8 mouse cellular contexts compared by ENCODE assay signal in genomic region chr10:7841571-7842080, GRCm38 (mm10). TPM values are rescaled to one million over a fixed set of nuclear protein-coding genes. Genes with fewer than 3 reads are reported as not detected.
DNase-seq lines count a peak whose midpoint lies in the region; ATAC-seq and TF ChIP-seq lines count a peak whose summit lies in the region.

No protein-coding gene starts in this region.

- peaks cover 14% of the 10 kb centered on the region for H3K4me1 ChIP-seq in brown adipose tissue, adult 24 weeks (ENCODE audit: control insufficient read depth, insufficient read depth, insufficient read length, low read length)
- peaks cover 0 to 2% of the 10 kb centered on the region in 2 experiments; a peak in 1 of 4 replicates for H3K4me1 ChIP-seq in liver, embryonic 14.5 days (replicated peaks; ENCODE audit: control insufficient read depth in 2 of 2, insufficient read depth in 2 of 2, low read length in 1 of 2)
- H3K4me1 ChIP-seq in forebrain, embryonic 15.5 days = peaks cover 7% of the 10 kb centered on the region

- peak overlapping the region; percentile 18; the same call in 1 of the 2 replicates for H3K4me2 ChIP-seq in liver, embryonic 14.5 days (ENCODE audit: low read depth)
- no peak overlapping the region for H3K4me2 ChIP-seq in forebrain, embryonic 15.5 days (replicated peaks)

- H3K27ac ChIP-seq in brown adipose tissue, adult 24 weeks (replicated peaks; ENCODE audit: low read depth, low read length) = peak overlapping the region; percentile 72
- no peak overlapping the region for H3K27ac ChIP-seq in liver, embryonic 14.5 days
- no peak overlapping the region for H3K27ac ChIP-seq in forebrain, embryonic 15.5 days (replicated peaks)

- ATAC-seq in liver, embryonic 14.5 days (ENCODE audit: insufficient read depth) = no peak
- no peak for ATAC-seq in forebrain, embryonic 15.5 days (replicated peaks)
- no peak for ATAC-seq in inflammation-experienced regulatory T-cells, adult 6 months

- 7% methylated on average over 14 of the region's 14 CpGs for WGBS in liver, embryonic 14.5 days (ENCODE audit: insufficient replicate concordance)
- 70% methylated on average over 14 of the region's 14 CpGs for WGBS in forebrain, embryonic 15.5 days

- TF ChIP-seq CTCF in liver, embryonic 14.5 days (IDR thresholded peaks at IDR 0.05; ENCODE audit: low read depth) = no peak

- H3K9me3 ChIP-seq in liver, embryonic 14.5 days (ENCODE audit: control insufficient read depth, low read length) = no peaks in the 10 kb centered on the region
- H3K9me3 ChIP-seq in forebrain, embryonic 15.5 days = no peaks in the 10 kb centered on the region

- DNase-seq in ovary, adult 18-20 months (ENCODE audit: low spot score) = peak; percentile 50
- no peak for DNase-seq in ovary, postnatal 10 days (ENCODE audit: low spot score)
- DNase-seq in heart, postnatal 14 days = peak; percentile 79 to 84
- DNase-seq in liver, embryonic 14.5 days (ENCODE audit: low read depth in 3 of 3, low spot score in 3 of 3) = peak; percentile 9 to 27 (median 18)
- DNase-seq in right cerebral cortex, postnatal 25 days = peak; percentile 12

- no peak for TF ChIP-seq EP300 in liver, embryonic 14.5 days (IDR thresholded peaks at IDR 0.05; ENCODE audit: low read depth)

- no peak overlapping the region for H3K9ac ChIP-seq in liver, embryonic 14.5 days (replicated peaks)
- H3K9ac ChIP-seq in forebrain, embryonic 15.5 days (replicated peaks) = no peak overlapping the region

- H3K27me3 ChIP-seq in liver, embryonic 14.5 days (ENCODE audit: control insufficient read depth, insufficient read depth, low read length) = no peaks in the 10 kb centered on the region
- no peaks in the 10 kb centered on the region for H3K27me3 ChIP-seq in forebrain, embryonic 15.5 days

- intact Hi-C loops in heart, postnatal 14 days (cut with DNase I) = no loop called here

- no peak overlapping the region for H3K4me3 ChIP-seq in brown adipose tissue, adult 24 weeks (ENCODE audit: insufficient read depth, low read depth, low read length)
- no peak overlapping the region for H3K4me3 ChIP-seq in liver, embryonic 14.5 days (ENCODE audit: insufficient read depth in 1 of 2, low read depth in 2 of 2, low read length in 2 of 2)
- no peak overlapping the region for H3K4me3 ChIP-seq in forebrain, embryonic 15.5 days

- no peaks in the 10 kb centered on the region for H3K36me3 ChIP-seq in liver, embryonic 14.5 days (replicated peaks; ENCODE audit: control insufficient read depth, insufficient read depth, low read depth)
- no peaks in the 10 kb centered on the region for H3K36me3 ChIP-seq in forebrain, embryonic 15.5 days

RNA-seq across cellular contexts. Expression of gene Zc3h12d, which starts 9.4 kb away (rescaled TPM):
- polyA plus RNA-seq in brown adipose tissue, adult 24 weeks (2012; ENCODE audit: insufficient read depth, insufficient read length, missing spikeins) = 0.29 and 0.32 TPM in 2 replicates
- under 1 TPM; 0.24 to 0.29 TPM for total RNA-seq in heart, postnatal 14 days (2021)
- 0.25 TPM in 2 replicates for polyA plus RNA-seq in liver, embryonic 14.5 days (2012; rRNA removed)
- polyA plus RNA-seq in liver, embryonic 14.5 days (2014; fragmentation: Nextera tagmentation; extraction: Ambion mirVana) = 0.15 and 0.29 TPM in 2 replicates
- polyA plus RNA-seq in forebrain, embryonic 15.5 days (2015; fragmentation: Nextera tagmentation; extraction: Ambion mirVana) = 0.04 and 0.10 TPM in 2 replicates
- 10 to 100 TPM; 36.9 to 59.8 (median 48.1) TPM for polyA plus RNA-seq in inflammation-experienced regulatory T-cells, adult 6 months (2017; shearing (Covaris generic))

RNA-seq across cellular contexts. Expression of gene Ppil4, which starts 48.9 kb away (rescaled TPM):
- 12.3 and 15.6 TPM in 2 replicates for polyA plus RNA-seq in brown adipose tissue, adult 24 weeks (2012; ENCODE audit: insufficient read depth, insufficient read length, missing spikeins)
- total RNA-seq in heart, postnatal 14 days (2021) = 10 to 100 TPM; 16.5 to 17.1 TPM
- polyA plus RNA-seq in liver, embryonic 14.5 days (2012; rRNA removed) = 6.5 and 9.4 TPM in 2 replicates
- polyA plus RNA-seq in liver, embryonic 14.5 days (2014; fragmentation: Nextera tagmentation; extraction: Ambion mirVana) = 20.7 and 23.3 TPM in 2 replicates
- 53.4 and 58.2 TPM in 2 replicates for polyA plus RNA-seq in forebrain, embryonic 15.5 days (2015; fragmentation: Nextera tagmentation; extraction: Ambion mirVana)
- 10 to 100 TPM; 73.7 to 85.7 (median 82.6) TPM for polyA plus RNA-seq in inflammation-experienced regulatory T-cells, adult 6 months (2017; shearing (Covaris generic))

RNA-seq across cellular contexts. Expression of gene Ginm1, which starts 49.0 kb away (rescaled TPM):
- 477 and 502 TPM in 2 replicates for polyA plus RNA-seq in brown adipose tissue, adult 24 weeks (2012; ENCODE audit: insufficient read depth, insufficient read length, missing spikeins)
- total RNA-seq in heart, postnatal 14 days (2021) = 10 to 100 TPM; 83.4 to 96.4 TPM
- 7.9 and 12.3 TPM in 2 replicates for polyA plus RNA-seq in liver, embryonic 14.5 days (2012; rRNA removed)
- polyA plus RNA-seq in liver, embryonic 14.5 days (2014; fragmentation: Nextera tagmentation; extraction: Ambion mirVana) = 26.5 and 26.9 TPM in 2 replicates
- polyA plus RNA-seq in forebrain, embryonic 15.5 days (2015; fragmentation: Nextera tagmentation; extraction: Ambion mirVana) = 47.1 and 50.0 TPM in 2 replicates
- 10 to 100 TPM; 64.3 to 74.6 (median 72.9) TPM for polyA plus RNA-seq in inflammation-experienced regulatory T-cells, adult 6 months (2017; shearing (Covaris generic))

Comparison
In these comparisons a context has a peak if more than half of its experiments do, and no peak if none do; other contexts are left out.
1. RNA of gene Zc3h12d, which starts 9.4 kb away (polyA plus RNA-seq): 36.9 to 59.8 TPM in inflammation-experienced regulatory T-cells, adult 6 months; 0.29 to 0.32 TPM in brown adipose tissue, adult 24 weeks, 0.15 to 0.29 TPM in liver, embryonic 14.5 days and 0.04 to 0.10 TPM in forebrain, embryonic 15.5 days; every median in the first group is over 10 times any median in the second.